Mouse (Mus musculus) olfactory bulb, adult 2 months (tissue): Measurements from ENCODE around the gene Srd5a3. TPM values are rescaled to one million over a fixed set of nuclear protein-coding genes. Genes with fewer than 3 reads are reported as not detected.
A peak's percentile ranks its signal among the peaks of the same experiment; 100 is the strongest.

ENCODE experiments used
- H3K27ac ChIP-seq: fragments of 200-500 bp; 2 replicates; pipeline ENCODE4 v1.5.1; 2012; ENCODE audit warnings: low read depth, low read length; ENCODE audit not compliant: insufficient read depth
- H3K4me1 ChIP-seq: fragments of 200-500 bp; 2 replicates; pipeline ENCODE4 v1.6.1; 2012; ENCODE audit warnings: low read length; ENCODE audit not compliant: control insufficient read depth, insufficient read depth
- H3K4me3 ChIP-seq: fragments of 200-500 bp; 2 replicates; pipeline ENCODE4 v1.5.1; 2012; ENCODE audit warnings: mild to moderate bottlenecking, low read depth, low read length, moderate library complexity; ENCODE audit not compliant: insufficient read depth
- CTCF ChIP-seq: fragments of 200-500 bp; IDR thresholded peaks from 2 replicates; pipeline ENCODE4 v1.5.1; 2012; ENCODE audit warnings: low read depth, mild to moderate bottlenecking, low read length, moderate library complexity; ENCODE audit not compliant: insufficient read depth
- POLR2A ChIP-seq: fragments of 200-500 bp; IDR thresholded peaks from 2 replicates; pipeline ENCODE4 v1.6.1; 2012; ENCODE audit warnings: mild to moderate bottlenecking, low read depth, low read length, moderate library complexity; ENCODE audit not compliant: insufficient read depth
- whole genome bisulfite sequencing: fragments of 180-500 bp; shearing (Covaris S2); methylation state at CpG from one replicate; pipeline ENCODE4 v1.1.7; 2018; 5-methylcytosine and 5-hydroxymethylcytosine counted together
- polyA plus RNA-seq: library from polyadenylated mRNA; stranded (reverse); fragments of >200 nt; gene quantifications from 2 replicates; pipeline ENCODE4 v1.2.4, GENCODE M21; 2012; ENCODE audit warnings: low replicate concordance; ENCODE audit not compliant: missing spikeins, insufficient read depth, insufficient read length

Srd5a3 gene
- polyA plus RNA-seq, 1 experiment: not detected

- TF ChIP-seq CTCF (no peak), POLR2A (no peak)
- Histone ChIP-seq H3K4me1 (no peaks in the 10 kb centered on the region), H3K4me3 (no peak overlapping the region), H3K27ac (no peak overlapping the region)
- 55% methylated on average over 5 of the region's 5 CpGs for WGBS
Measured at GRCm38 (mm10) chr5:76127584-76128316, 12.3 kb upstream of the Srd5a3 start.

- WGBS: 39% methylated on average over 2 of the region's 2 CpGs
Measured at GRCm38 (mm10) chr5:76130292-76130691, 9.8 kb upstream of the Srd5a3 start.

GRCm38 (mm10) chr5:76131990-76132389 is 8.1 kb upstream of the Srd5a3 start:
- Histone ChIP-seq H3K4me3 (no peak overlapping the region), H3K4me1 (no peaks in the 10 kb centered on the region), H3K27ac (no peak overlapping the region)
- no peak for TF ChIP-seq CTCF
- no peak for TF ChIP-seq POLR2A
- 90% methylated on average over 4 of the region's 4 CpGs for WGBS

More at GRCm38 (mm10) chr5:76130292-76130691, 9.8 kb upstream of the Srd5a3 start:
- no peak overlapping the region for H3K27ac ChIP-seq
- no peak overlapping the region for H3K4me3 ChIP-seq
- no peak for TF ChIP-seq CTCF
- no peak for TF ChIP-seq POLR2A
- H3K4me1 ChIP-seq: no peaks in the 10 kb centered on the region

GRCm38 (mm10) chr5:76135644-76136043 is 4.4 kb upstream of the Srd5a3 start:
- Histone ChIP-seq H3K4me3 (no peak overlapping the region), H3K4me1 (no peaks in the 10 kb centered on the region), H3K27ac (no peak overlapping the region)
- WGBS: 74% methylated on average over 1 of the region's 1 CpGs
- TF ChIP-seq CTCF: no peak
- TF ChIP-seq POLR2A: no peak

- 88% methylated on average over 3 of the region's 3 CpGs for WGBS
- Histone ChIP-seq H3K27ac (no peak overlapping the region), H3K4me1 (no peaks in the 10 kb centered on the region), H3K4me3 (no peak overlapping the region)
- TF ChIP-seq POLR2A (no peak), CTCF (no peak)
Measured at GRCm38 (mm10) chr5:76136271-76136670, 3.8 kb upstream of the Srd5a3 start.

GRCm38 (mm10) chr5:76137586-76137985 is 2.5 kb upstream of the Srd5a3 start:
- Histone ChIP-seq H3K4me1 (no peaks in the 10 kb centered on the region), H3K4me3 (no peak overlapping the region), H3K27ac (no peak overlapping the region)
- WGBS: 97% methylated on average over 1 of the region's 1 CpGs
- TF ChIP-seq POLR2A (no peak), CTCF (no peak)

GRCm38 (mm10) chr5:76138071-76138470 is 2.0 kb upstream of the Srd5a3 start:
- WGBS: 86% methylated on average over 1 of the region's 1 CpGs
- TF ChIP-seq POLR2A: no peak
- TF ChIP-seq CTCF: no peak
- H3K4me1 ChIP-seq: no peaks in the 10 kb centered on the region
- H3K27ac ChIP-seq: no peak overlapping the region
- no peak overlapping the region for H3K4me3 ChIP-seq

- no peak overlapping the region for H3K4me3 ChIP-seq
- 63% methylated on average over 10 of the region's 10 CpGs for WGBS
- no peak for TF ChIP-seq CTCF
- no peak for TF ChIP-seq POLR2A
- H3K27ac ChIP-seq: no peak overlapping the region
- no peaks in the 10 kb centered on the region for H3K4me1 ChIP-seq
Measured at GRCm38 (mm10) chr5:76138512-76138911, 1.6 kb upstream of the Srd5a3 start.

- no peaks in the 10 kb centered on the region for H3K4me1 ChIP-seq
- 46% methylated on average over 7 of the region's 7 CpGs for WGBS
- 0 out of 2 replicates have a peak overlapping the region, but pooled peaks have one; percentile 17 for H3K27ac ChIP-seq
- H3K4me3 ChIP-seq: no peak overlapping the region
- no peak for TF ChIP-seq CTCF
Measured at GRCm38 (mm10) chr5:76139171-76139671, 850 bp upstream of the Srd5a3 start.
